In genomic region chr2:167759603-167760390, GRCm38 (mm10) we compare ENCODE assay signal across 10 mouse cellular contexts.
DNase-seq lines count a peak whose midpoint lies in the region; ATAC-seq lines count a peak whose summit lies in the region.
"Had no signal": no experiment of that assay in that cellular context is flagged by ENCODE, and none has a peak within 500 bp of the region (broad histone marks: within the 10 kb centered on the region; RNA-seq: fewer than 3 reads in every experiment).

No protein-coding gene starts in this region.

- H3K9me3 ChIP-seq in forebrain, embryonic 10.5 days: no peaks in the 10 kb centered on the region
- no peaks in the 10 kb centered on the region for H3K9me3 ChIP-seq in forebrain, embryonic 16.5 days (ENCODE audit: control insufficient read depth, low read length)
- H3K9me3 ChIP-seq: embryonic facial prominence, embryonic 12.5 days had no signal

- no peak overlapping the region for H3K9ac ChIP-seq in forebrain, embryonic 16.5 days (replicated peaks; ENCODE audit: low read depth, low read length)
- H3K9ac ChIP-seq: embryonic facial prominence, embryonic 12.5 days had no signal

- H3K4me2 ChIP-seq in forebrain, embryonic 16.5 days (ENCODE audit: low read length): no peak overlapping the region
- H3K4me2 ChIP-seq: embryonic facial prominence, embryonic 12.5 days had no signal

- WGBS in forebrain, embryonic 10.5 days: 90% methylated on average over 9 of the region's 9 CpGs
- WGBS in forebrain, embryonic 16.5 days: 86% methylated on average over 9 of the region's 9 CpGs

- peaks cover 39% of the 10 kb centered on the region for H3K4me1 ChIP-seq in forebrain, embryonic 10.5 days
- H3K4me1 ChIP-seq in forebrain, embryonic 16.5 days (replicated peaks; ENCODE audit: control insufficient read depth, insufficient read depth, low read length): peaks cover under 1% of the 10 kb centered on the region; the same call in 1 of the 2 replicates

- H3K27me3 ChIP-seq in forebrain, embryonic 10.5 days (ENCODE audit: poor library complexity, severe bottlenecking): 0 out of 2 replicates have a peak, but pooled peaks cover 4% of the 10 kb centered on the region
- H3K27me3 ChIP-seq in forebrain, embryonic 16.5 days (replicated peaks; ENCODE audit: control insufficient read depth, insufficient read depth, low read length): no peaks in the 10 kb centered on the region
- H3K27me3 ChIP-seq: embryonic facial prominence, embryonic 12.5 days had no signal

- no peak overlapping the region for H3K4me3 ChIP-seq in forebrain, embryonic 10.5 days
- no peak overlapping the region for H3K4me3 ChIP-seq in forebrain, embryonic 16.5 days (replicated peaks; ENCODE audit: low read length)
- H3K4me3 ChIP-seq: embryonic facial prominence, embryonic 12.5 days had no signal

- ATAC-seq in forebrain, embryonic 16.5 days: no peak
- ATAC-seq in inflammation-experienced regulatory T-cells, adult 6 months: peak; percentile 83
- ATAC-seq in erythroid progenitor cell, adult 5-6 weeks (replicated peaks; ENCODE audit: low FRiP score, poor library complexity, severe bottlenecking): no peak

- DNase-seq in forebrain, embryonic 10.5 days (ENCODE audit: extremely low spot score, low spot score): no peak
- peak; percentile 69 for DNase-seq in adipocyte (ENCODE audit: low spot score)
- peak; percentile 82 to 84 for DNase-seq in lung, postnatal 4 days
- DNase-seq in embryo, embryonic 10.5 days (ENCODE audit: low spot score): no peak
- DNase-seq in cerebellum, adult 11-12 months: no peak

- H3K36me3 ChIP-seq in forebrain, embryonic 10.5 days (replicated peaks): no peaks in the 10 kb centered on the region
- no peaks in the 10 kb centered on the region for H3K36me3 ChIP-seq in forebrain, embryonic 16.5 days (ENCODE audit: control insufficient read depth, insufficient read depth)
- H3K36me3 ChIP-seq: embryonic facial prominence, embryonic 12.5 days had no signal

- 0 out of 2 replicates have a peak overlapping the region, but pooled peaks have one; percentile 35 for H3K27ac ChIP-seq in forebrain, embryonic 10.5 days
- H3K27ac ChIP-seq in forebrain, embryonic 16.5 days (ENCODE audit: low read length): no peak overlapping the region
- H3K27ac ChIP-seq: embryonic facial prominence, embryonic 12.5 days; kidney, postnatal 0 days had no signal

Comparison
In these comparisons a context has a peak if more than half of its experiments do, and no peak if none do; other contexts are left out.
1. DNase-seq: peak in adipocyte (single experiment) and lung, postnatal 4 days (2 of 2); none in forebrain, embryonic 10.5 days (single experiment), embryo, embryonic 10.5 days (single experiment) and cerebellum, adult 11-12 months (single experiment).